Mouse (Mus musculus): ENCODE measurements around the gene Lamtor3. TPM values are rescaled to one million over a fixed set of nuclear protein-coding genes. Genes with fewer than 3 reads are reported as not detected.
A peak's percentile ranks its signal among the peaks of the same experiment; 100 is the strongest.
"Not testable (repeated sequence)": the region's sequence is repeated elsewhere in the genome, so short reads cannot be mapped to it uniquely, and the experiment has no call there.

Lamtor3 gene
- polyA plus RNA-seq, 1 experiment from 2014 or later: 132 TPM

DNA sequence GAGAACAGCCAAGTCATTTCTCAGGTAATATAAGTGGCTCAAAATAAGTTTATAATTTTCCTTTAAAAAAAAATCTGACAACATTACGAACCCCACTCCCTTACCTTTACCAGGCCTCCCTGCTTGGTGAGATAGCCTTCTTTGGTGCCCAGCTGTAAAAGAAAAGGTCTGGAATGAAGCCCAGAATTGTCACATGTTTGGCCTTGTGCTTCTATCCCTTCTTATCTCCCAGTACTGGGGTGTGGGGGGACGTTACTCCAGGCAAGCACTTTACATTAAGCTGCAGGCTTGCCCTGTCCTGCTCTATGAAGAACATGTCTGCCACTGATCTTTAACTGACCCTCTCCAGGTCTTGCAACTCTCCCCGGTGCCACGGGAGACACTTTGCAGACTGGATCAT, 22.5 kb downstream of the Lamtor3 start:
- Histone ChIP-seq H3K4me2 (ENCODE audit: low read length) (no peak overlapping the region), H3K27me3 (ENCODE audit: control insufficient read depth, insufficient read depth, low read depth, low read length) (no peaks in the 10 kb centered on the region), H3K36me3 (ENCODE audit: control insufficient read depth, insufficient read depth, low read length) (no peaks in the 10 kb centered on the region), H3K9ac (ENCODE audit: low read depth, low read length) (no peak overlapping the region), H3K27ac (ENCODE audit: low read length) (no peak overlapping the region), H3K4me3 (ENCODE audit: low read depth, low read length) (no peak overlapping the region), H3K9me3 (replicated peaks; ENCODE audit: control insufficient read depth, low read length, poor library complexity, severe bottlenecking) (no peaks in the 10 kb centered on the region), H3K4me1 (ENCODE audit: control insufficient read depth, insufficient read depth, low read length) (0 out of 2 replicates have a peak, but pooled peaks cover 2% of the 10 kb centered on the region)
- no peak for ATAC-seq
- WGBS: 80% methylated on average over 4 of the region's 4 CpGs

DNA sequence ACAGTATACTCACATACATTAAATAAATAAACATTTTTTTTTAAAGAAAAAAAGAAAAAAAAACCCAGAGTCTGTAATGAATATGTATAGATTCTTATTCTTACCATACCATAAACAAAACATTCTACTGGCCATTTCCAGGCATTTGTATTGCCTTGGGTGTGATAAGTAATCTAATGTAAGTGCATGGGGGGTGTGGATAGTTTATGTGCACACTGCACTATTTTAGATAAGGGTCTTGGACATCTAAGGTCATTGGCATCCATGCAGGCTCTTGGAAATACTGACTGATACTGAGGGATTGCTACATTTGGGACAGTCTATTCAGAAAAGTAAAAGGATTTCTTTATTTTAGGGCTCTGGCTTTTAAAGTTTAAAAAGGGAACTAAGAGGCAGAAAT, 23.2 kb downstream of the Lamtor3 start:
- Histone ChIP-seq H3K27ac (ENCODE audit: low read length) (no peak overlapping the region), H3K4me1 (ENCODE audit: control insufficient read depth, insufficient read depth, low read length) (no peaks in the 10 kb centered on the region), H3K4me3 (ENCODE audit: low read depth, low read length) (no peak overlapping the region), H3K27me3 (ENCODE audit: control insufficient read depth, insufficient read depth, low read depth, low read length) (no peaks in the 10 kb centered on the region), H3K4me2 (ENCODE audit: low read length) (no peak overlapping the region), H3K9me3 (replicated peaks; ENCODE audit: control insufficient read depth, low read length, poor library complexity, severe bottlenecking) (no peaks in the 10 kb centered on the region), H3K9ac (ENCODE audit: low read depth, low read length) (no peak overlapping the region), H3K36me3 (ENCODE audit: control insufficient read depth, insufficient read depth, low read length) (no peaks in the 10 kb centered on the region)
- ATAC-seq: no peak

DNA sequence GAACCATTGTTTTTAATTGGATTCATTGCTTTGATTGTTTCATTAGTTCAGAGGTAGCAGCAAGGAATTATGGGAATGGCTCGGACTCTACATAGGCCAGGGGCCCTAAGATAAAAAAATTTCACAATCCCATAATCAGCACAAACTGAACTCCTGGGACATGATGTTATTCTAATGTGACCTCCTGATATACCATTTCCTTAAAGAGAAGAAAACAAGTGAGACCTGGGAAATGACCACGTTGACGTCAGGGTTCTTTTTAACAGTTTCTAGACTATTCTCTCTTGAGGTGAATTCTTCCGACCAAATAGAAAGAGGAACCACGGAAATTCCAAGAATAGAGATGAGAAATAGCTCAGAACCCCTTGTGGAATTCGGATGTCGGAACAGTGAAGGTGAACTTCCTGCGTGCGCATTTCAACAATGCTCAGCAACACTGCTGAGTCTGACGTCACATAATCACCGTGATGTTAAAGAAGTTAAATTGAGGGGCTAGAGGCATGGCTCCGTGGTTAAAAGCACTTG, 23.9 kb downstream of the Lamtor3 start:
- Histone ChIP-seq H3K27me3 (ENCODE audit: control insufficient read depth, insufficient read depth, low read depth, low read length) (no peaks in the 10 kb centered on the region), H3K9ac (ENCODE audit: low read depth, low read length) (no peak overlapping the region), H3K36me3 (ENCODE audit: control insufficient read depth, insufficient read depth, low read length) (no peaks in the 10 kb centered on the region), H3K4me1 (ENCODE audit: control insufficient read depth, insufficient read depth, low read length) (no peaks in the 10 kb centered on the region), H3K4me3 (ENCODE audit: low read depth, low read length) (no peak overlapping the region), H3K27ac (ENCODE audit: low read length) (no peak overlapping the region), H3K9me3 (replicated peaks; ENCODE audit: control insufficient read depth, low read length, poor library complexity, severe bottlenecking) (no peaks in the 10 kb centered on the region), H3K4me2 (ENCODE audit: low read length) (no peak overlapping the region)
- no peak for ATAC-seq
- WGBS: 92% methylated on average over 12 of the region's 12 CpGs

DNA sequence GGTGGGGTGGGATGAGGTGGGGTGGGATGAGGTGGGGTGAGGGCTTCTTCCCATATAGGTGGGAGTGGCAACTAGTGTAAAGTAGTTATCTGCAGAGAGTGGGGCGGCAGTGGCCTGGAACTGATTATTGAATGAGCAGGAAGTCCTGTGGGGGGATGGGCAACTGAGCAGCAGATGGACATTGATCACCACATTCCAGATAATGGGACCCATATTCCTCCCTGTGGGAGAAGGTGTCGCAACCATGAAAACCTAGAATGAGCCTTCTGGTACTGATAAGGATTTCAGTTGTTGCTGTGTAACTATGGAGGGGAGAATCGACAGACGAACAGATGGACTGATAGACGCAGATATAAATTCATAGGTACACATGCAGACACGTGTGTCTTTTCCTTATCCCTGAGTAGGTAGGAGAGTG, 25.4 kb downstream of the Lamtor3 start:
- no peaks in the 10 kb centered on the region for H3K27me3 ChIP-seq (ENCODE audit: control insufficient read depth, insufficient read depth, low read depth, low read length)
- no peak for ATAC-seq
- no peak overlapping the region for H3K9ac ChIP-seq (ENCODE audit: low read depth, low read length)
- H3K36me3 ChIP-seq (ENCODE audit: control insufficient read depth, insufficient read depth, low read length): no peaks in the 10 kb centered on the region
- H3K4me2 ChIP-seq (ENCODE audit: low read length): no peak overlapping the region
- H3K4me1 ChIP-seq (ENCODE audit: control insufficient read depth, insufficient read depth, low read length): no peaks in the 10 kb centered on the region
- H3K4me3 ChIP-seq (ENCODE audit: low read depth, low read length): no peak overlapping the region
- H3K9me3 ChIP-seq (replicated peaks; ENCODE audit: control insufficient read depth, low read length, poor library complexity, severe bottlenecking): no peaks in the 10 kb centered on the region
- no peak overlapping the region for H3K27ac ChIP-seq (ENCODE audit: low read length)
- WGBS: 92% methylated on average over 6 of the region's 6 CpGs

DNA sequence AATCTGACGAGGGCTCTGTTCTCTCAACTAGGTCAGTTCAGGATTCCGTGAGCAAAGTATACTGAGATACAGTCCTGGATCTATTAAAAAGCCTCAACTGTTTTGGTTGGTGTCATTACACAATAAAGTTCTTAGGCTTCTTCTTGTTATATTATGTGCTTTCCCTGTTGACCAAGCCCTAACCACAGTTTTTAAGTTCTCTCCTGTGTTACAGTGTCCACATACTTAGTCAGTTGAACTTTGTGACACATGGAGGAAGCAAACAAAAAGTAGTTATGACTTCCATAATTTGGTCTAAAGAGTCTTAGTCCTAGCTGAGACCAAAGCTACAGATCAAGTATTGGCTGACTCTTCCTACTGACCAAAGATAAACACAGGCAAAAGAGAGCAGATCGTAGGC, 28.5 kb downstream of the Lamtor3 start:
- Histone ChIP-seq H3K36me3 (ENCODE audit: control insufficient read depth, insufficient read depth, low read length) (no peaks in the 10 kb centered on the region), H3K4me1 (ENCODE audit: control insufficient read depth, insufficient read depth, low read length) (peaks cover under 1% of the 10 kb centered on the region; the same call in 1 of the 2 replicates), H3K4me3 (ENCODE audit: low read depth, low read length) (no peak overlapping the region), H3K9ac (ENCODE audit: low read depth, low read length) (no peak overlapping the region), H3K27ac (ENCODE audit: low read length) (no peak overlapping the region), H3K27me3 (ENCODE audit: control insufficient read depth, insufficient read depth, low read depth, low read length) (no peaks in the 10 kb centered on the region), H3K4me2 (ENCODE audit: low read length) (no peak overlapping the region), H3K9me3 (replicated peaks; ENCODE audit: control insufficient read depth, low read length, poor library complexity, severe bottlenecking) (no peaks in the 10 kb centered on the region)
- no peak for ATAC-seq
- 94% methylated on average over 3 of the region's 3 CpGs for WGBS

DNA sequence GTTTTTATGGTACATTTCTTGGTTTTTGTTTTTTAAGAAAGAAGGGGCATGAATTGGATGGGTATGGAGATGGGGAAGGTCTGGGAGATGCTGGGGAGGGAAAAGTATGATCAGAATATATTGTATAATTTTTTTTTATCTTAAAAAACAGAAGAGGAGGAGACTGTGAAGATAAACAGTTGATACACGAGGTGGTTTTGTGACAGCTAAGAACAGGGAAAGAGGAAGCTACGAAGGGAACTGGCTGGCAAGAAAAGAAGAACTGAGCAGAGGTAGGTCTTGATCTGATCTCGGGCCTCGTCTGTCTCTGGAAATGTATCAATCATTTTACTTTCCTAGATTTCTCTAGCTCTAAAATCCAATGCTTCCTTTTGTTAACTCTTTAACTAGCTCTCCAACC, 29.2 kb downstream of the Lamtor3 start:
- Histone ChIP-seq H3K9me3 (replicated peaks; ENCODE audit: control insufficient read depth, low read length, poor library complexity, severe bottlenecking) (no peaks in the 10 kb centered on the region), H3K4me3 (ENCODE audit: low read depth, low read length) (no peak overlapping the region), H3K9ac (ENCODE audit: low read depth, low read length) (no peak overlapping the region), H3K4me2 (ENCODE audit: low read length) (no peak overlapping the region), H3K36me3 (ENCODE audit: control insufficient read depth, insufficient read depth, low read length) (no peaks in the 10 kb centered on the region), H3K27ac (ENCODE audit: low read length) (no peak overlapping the region), H3K27me3 (ENCODE audit: control insufficient read depth, insufficient read depth, low read depth, low read length) (no peaks in the 10 kb centered on the region), H3K4me1 (ENCODE audit: control insufficient read depth, insufficient read depth, low read length) (peaks cover 4% of the 10 kb centered on the region; the same call in 1 of the 2 replicates)
- ATAC-seq: no peak
- WGBS: 81% methylated on average over 4 of the region's 4 CpGs

DNA sequence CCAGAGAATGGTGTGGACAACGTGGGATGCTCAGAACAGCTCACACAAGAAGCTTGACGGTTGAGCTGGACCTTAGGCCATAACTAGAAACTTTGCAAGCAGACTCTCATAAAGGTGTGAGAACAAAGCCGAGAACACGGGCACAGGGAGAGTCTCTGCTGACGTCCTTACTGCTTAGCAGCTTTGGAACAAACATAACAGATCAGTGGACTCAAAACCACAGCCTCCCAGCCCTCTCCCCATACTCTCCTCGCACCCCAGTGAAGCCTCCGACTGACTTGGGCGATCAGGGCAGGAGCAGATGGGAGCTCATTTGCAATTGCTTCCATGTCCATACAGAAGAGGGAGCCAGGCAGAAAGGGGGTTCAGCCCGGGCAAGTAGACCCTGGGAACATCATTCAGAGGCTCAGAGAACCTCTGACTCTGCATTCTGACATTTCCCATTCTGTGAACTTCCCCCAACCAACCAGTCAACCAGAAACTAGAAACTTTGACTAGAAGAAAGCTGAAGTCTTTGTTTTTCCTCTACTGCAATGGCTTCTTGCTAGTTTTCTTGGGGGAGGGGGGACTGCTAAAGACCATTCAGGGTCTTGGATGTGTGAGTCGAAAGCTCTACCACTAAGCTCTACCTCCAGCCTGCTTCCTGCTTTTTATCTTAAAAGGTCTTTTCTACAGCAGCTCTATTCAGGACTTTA, 32.0 kb downstream of the Lamtor3 start:
- H3K4me1 ChIP-seq (ENCODE audit: control insufficient read depth, insufficient read depth, low read length): peaks cover 11% of the 10 kb centered on the region
- H3K9me3 ChIP-seq (replicated peaks; ENCODE audit: control insufficient read depth, low read length, poor library complexity, severe bottlenecking): no peaks in the 10 kb centered on the region
- no peaks in the 10 kb centered on the region for H3K36me3 ChIP-seq (ENCODE audit: control insufficient read depth, insufficient read depth, low read length)
- H3K27ac ChIP-seq (ENCODE audit: low read length): no peak overlapping the region
- no peaks in the 10 kb centered on the region for H3K27me3 ChIP-seq (ENCODE audit: control insufficient read depth, insufficient read depth, low read depth, low read length)
- no peak overlapping the region for H3K9ac ChIP-seq (ENCODE audit: low read depth, low read length)
- WGBS: 84% methylated on average over 10 of the region's 10 CpGs
- no peak overlapping the region for H3K4me3 ChIP-seq (ENCODE audit: low read depth, low read length)
- H3K4me2 ChIP-seq (ENCODE audit: low read length): no peak overlapping the region
- ATAC-seq: no peak

DNA sequence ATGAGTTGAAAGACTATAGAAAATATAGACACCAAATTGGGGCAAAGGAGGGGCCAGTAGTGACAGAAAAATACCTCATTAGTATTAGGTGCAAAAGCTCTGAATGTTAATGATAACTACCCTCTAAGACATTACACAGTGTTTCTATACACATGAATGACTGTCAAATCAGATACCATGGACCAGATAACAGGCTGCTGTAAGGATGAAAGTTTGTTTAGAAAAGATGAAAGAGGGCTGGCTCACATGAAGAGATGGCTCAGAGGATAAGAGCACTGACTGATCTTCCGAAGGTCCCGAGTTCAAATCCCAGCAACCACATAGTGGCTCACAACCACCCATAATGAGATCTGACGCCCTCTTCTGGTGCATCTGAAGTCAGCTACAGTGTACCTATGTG, 33.0 kb downstream of the Lamtor3 start:
- not testable (repeated sequence) for H3K36me3 ChIP-seq (ENCODE audit: control insufficient read depth, insufficient read depth, low read length); H3K27ac ChIP-seq (ENCODE audit: low read length); H3K27me3 ChIP-seq (ENCODE audit: control insufficient read depth, insufficient read depth, low read depth, low read length); H3K4me2 ChIP-seq (ENCODE audit: low read length); H3K9me3 ChIP-seq (replicated peaks; ENCODE audit: control insufficient read depth, low read length, poor library complexity, severe bottlenecking); H3K4me3 ChIP-seq (ENCODE audit: low read depth, low read length); ATAC-seq; H3K9ac ChIP-seq (ENCODE audit: low read depth, low read length)
- H3K4me1 ChIP-seq (ENCODE audit: control insufficient read depth, insufficient read depth, low read length): peaks cover 11% of the 10 kb centered on the region
- 91% methylated on average over 3 of the region's 3 CpGs for WGBS

DNA sequence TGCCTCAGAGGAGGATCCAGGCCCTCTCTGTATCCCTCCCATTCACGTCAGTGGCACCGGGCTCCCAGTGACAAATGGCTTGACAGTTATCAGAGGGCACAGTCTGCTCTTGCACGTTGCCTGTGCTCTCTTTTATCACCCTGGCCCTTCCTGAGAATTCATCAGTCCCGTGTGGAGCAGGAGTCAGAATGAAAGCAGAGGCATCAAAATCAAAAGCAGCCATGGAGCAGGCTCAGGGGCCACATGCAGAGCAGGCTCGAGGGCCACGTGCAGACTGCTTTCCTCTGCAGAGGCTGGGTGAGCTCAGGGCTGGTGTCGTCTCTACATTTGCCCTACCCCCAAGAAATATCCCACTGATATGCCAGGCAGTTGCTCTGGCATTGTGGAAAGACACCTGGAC, 33.5 kb downstream of the Lamtor3 start:
- Histone ChIP-seq H3K36me3 (ENCODE audit: control insufficient read depth, insufficient read depth, low read length) (no peaks in the 10 kb centered on the region), H3K9ac (ENCODE audit: low read depth, low read length) (no peak overlapping the region), H3K4me1 (ENCODE audit: control insufficient read depth, insufficient read depth, low read length) (peaks cover 11% of the 10 kb centered on the region), H3K27ac (ENCODE audit: low read length) (peak overlapping the region; percentile 72), H3K27me3 (ENCODE audit: control insufficient read depth, insufficient read depth, low read depth, low read length) (no peaks in the 10 kb centered on the region), H3K4me2 (ENCODE audit: low read length) (no peak overlapping the region), H3K9me3 (replicated peaks; ENCODE audit: control insufficient read depth, low read length, poor library complexity, severe bottlenecking) (no peaks in the 10 kb centered on the region), H3K4me3 (ENCODE audit: low read depth, low read length) (no peak overlapping the region)
- ATAC-seq: no peak
- WGBS: 37% methylated on average over 7 of the region's 7 CpGs
